Mouse (Mus musculus) CH12.LX (cell line): ENCODE results near the gene Rnf144a.

ENCODE experiments used
- BHLHE40 ChIP-seq: IDR thresholded peaks from 2 replicates; pipeline ENCODE4 v1.6.1; 2011; ENCODE audit warnings: mild to moderate bottlenecking, low read depth, low read length, improper control_type of control experiment
- CTCF ChIP-seq, 2 experiments: IDR thresholded peaks in 1 of 2; conservative IDR thresholded peaks in 1 of 2; 2 replicates each; pipeline ENCODE4 v1.5.1; 2011 to 2012; ENCODE audit warnings: low read depth in 2 of 2, low read length in 2 of 2, improper control_type of control experiment in 1 of 2, inconsistent platforms in 1 of 2, mild to moderate bottlenecking in 1 of 2, moderate library complexity in 1 of 2
- E2F4 ChIP-seq: IDR thresholded peaks from 2 replicates; pipeline ENCODE4 v1.6.1; 2011; ENCODE audit warnings: low read depth, low read length, improper control_type of control experiment; ENCODE audit not compliant: insufficient replicate concordance
- EP300 ChIP-seq: IDR thresholded peaks from 2 replicates; pipeline ENCODE4 v1.6.1; 2011; ENCODE audit warnings: low read length, improper control_type of control experiment
- JUND ChIP-seq: conservative IDR thresholded peaks from 2 replicates; pipeline ENCODE4 v1.6.1; 2011; ENCODE audit warnings: low read depth, low read length, improper control_type of control experiment
- KAT2A ChIP-seq: IDR thresholded peaks from 2 replicates; pipeline ENCODE4 v1.6.1; 2012; ENCODE audit warnings: low read length, improper control_type of control experiment, inconsistent platforms; ENCODE audit not compliant: insufficient replicate concordance
- MYC ChIP-seq: IDR thresholded peaks from 2 replicates; pipeline ENCODE4 v1.6.1; 2011; ENCODE audit warnings: low read depth, mild to moderate bottlenecking, improper control_type of control experiment, low read length
- NELFE ChIP-seq: IDR thresholded peaks from 2 replicates; pipeline ENCODE4 v1.6.1; 2011; ENCODE audit warnings: low read depth, low read length, improper control_type of control experiment
- POLR2A ChIP-seq: IDR thresholded peaks from 2 replicates; pipeline ENCODE4 v1.6.1; 2011; ENCODE audit warnings: low read depth, mild to moderate bottlenecking, improper control_type of control experiment, low read length
- POLR2AphosphoS2 ChIP-seq: IDR thresholded peaks from 2 replicates; pipeline ENCODE4 v1.6.1; 2011; ENCODE audit warnings: low read depth, low read length, improper control_type of control experiment
- RCOR1 ChIP-seq: conservative IDR thresholded peaks from 2 replicates; pipeline ENCODE4 v1.6.1; 2012; ENCODE audit warnings: low read depth, mild to moderate bottlenecking, inconsistent platforms, low read length, improper control_type of control experiment
- SIN3A ChIP-seq: IDR thresholded peaks from 2 replicates; pipeline ENCODE4 v1.6.1; 2012; ENCODE audit warnings: low read length, improper control_type of control experiment, inconsistent platforms
- TBP ChIP-seq: conservative IDR thresholded peaks from 2 replicates; pipeline ENCODE4 v1.6.1; 2011; ENCODE audit warnings: low read depth, low read length, improper control_type of control experiment
- USF1 ChIP-seq: IDR thresholded peaks from 2 replicates; pipeline ENCODE4 v1.6.1; 2014; ENCODE audit warnings: low read depth, mild to moderate bottlenecking, inconsistent platforms, low read length, improper control_type of control experiment

DNA sequence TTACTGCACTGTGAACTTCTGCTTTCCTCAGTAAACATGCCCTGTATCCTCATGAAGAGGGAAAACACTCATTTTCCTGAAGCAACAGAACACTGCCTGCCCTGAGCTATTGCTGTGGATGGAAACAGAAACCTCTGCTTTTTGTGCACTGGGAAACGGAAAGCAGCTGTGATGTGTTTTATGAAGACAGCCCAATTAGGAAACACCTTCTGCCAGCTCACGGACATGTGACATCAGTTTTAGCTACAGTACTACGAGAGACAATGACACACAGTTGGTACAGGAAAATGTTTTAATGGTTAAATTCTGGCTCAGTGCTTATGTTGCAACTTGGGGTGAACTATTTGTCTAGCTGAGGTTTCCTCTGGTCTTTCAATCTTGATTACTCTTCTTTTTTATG lies 24.3 kb upstream of the Rnf144a start:
- TF ChIP-seq BHLHE40 = no peak
- TF ChIP-seq TBP = no peak
- TF ChIP-seq EP300 = no peak
- TF ChIP-seq CTCF (conservative IDR thresholded peaks at IDR 0.05 in 1 of 2, IDR thresholded peaks at IDR 0.05 in 1 of 2; ENCODE audit: low read depth in 2 of 2, low read length in 2 of 2) = no peak
- TF ChIP-seq POLR2A = no peak
- TF ChIP-seq NELFE = no peak
- TF ChIP-seq KAT2A = no peak
- TF ChIP-seq RCOR1 = no peak
- no peak for TF ChIP-seq MYC
- TF ChIP-seq E2F4 = no peak
- no peak for TF ChIP-seq SIN3A
- TF ChIP-seq JUND = no peak
- no peak for TF ChIP-seq POLR2AphosphoS2
- no peak for TF ChIP-seq USF1
